Mouse (Mus musculus): ENCODE results near the gene Mtor. TPM values are rescaled to one million over a fixed set of nuclear protein-coding genes. Genes with fewer than 3 reads are reported as not detected.

The Mtor gene
- polyA plus RNA-seq, 1 experiment from 2014 or later: 28.2 TPM

DNA sequence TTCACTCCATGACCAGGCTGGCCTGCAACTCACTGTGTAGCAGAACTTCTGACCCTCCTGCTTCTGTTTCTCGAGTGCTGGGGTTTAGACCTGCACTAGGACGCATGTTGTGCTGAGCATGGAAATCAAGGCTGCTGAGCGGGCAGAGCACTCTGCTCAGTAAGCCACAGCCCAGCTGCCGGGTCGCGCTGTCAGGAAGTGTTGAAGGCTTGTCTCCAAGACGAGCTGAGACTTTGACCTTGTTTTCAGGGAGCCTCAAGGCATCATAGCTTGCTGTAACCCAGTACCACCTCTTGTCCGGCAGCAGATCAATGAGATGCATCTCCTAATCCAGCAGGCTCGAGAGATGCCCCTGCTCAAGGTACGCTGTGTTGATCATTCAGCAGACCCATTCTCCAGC is 121.7 kb downstream of the Mtor start:
- Histone ChIP-seq H3K4me1 (no peaks in the 10 kb centered on the region), H3K36me3 (peaks cover 97% of the 10 kb centered on the region), H3K27ac (no peak overlapping the region), H3K4me3 (no peak overlapping the region), H3K4me2 (replicated peaks) (no peak overlapping the region), H3K9me3 (no peaks in the 10 kb centered on the region), H3K27me3 (replicated peaks) (no peaks in the 10 kb centered on the region), H3K9ac (no peak overlapping the region)
- 91% methylated on average over 10 of the region's 10 CpGs for WGBS
- ATAC-seq (ENCODE audit: low FRiP score, low read depth): no peak

DNA sequence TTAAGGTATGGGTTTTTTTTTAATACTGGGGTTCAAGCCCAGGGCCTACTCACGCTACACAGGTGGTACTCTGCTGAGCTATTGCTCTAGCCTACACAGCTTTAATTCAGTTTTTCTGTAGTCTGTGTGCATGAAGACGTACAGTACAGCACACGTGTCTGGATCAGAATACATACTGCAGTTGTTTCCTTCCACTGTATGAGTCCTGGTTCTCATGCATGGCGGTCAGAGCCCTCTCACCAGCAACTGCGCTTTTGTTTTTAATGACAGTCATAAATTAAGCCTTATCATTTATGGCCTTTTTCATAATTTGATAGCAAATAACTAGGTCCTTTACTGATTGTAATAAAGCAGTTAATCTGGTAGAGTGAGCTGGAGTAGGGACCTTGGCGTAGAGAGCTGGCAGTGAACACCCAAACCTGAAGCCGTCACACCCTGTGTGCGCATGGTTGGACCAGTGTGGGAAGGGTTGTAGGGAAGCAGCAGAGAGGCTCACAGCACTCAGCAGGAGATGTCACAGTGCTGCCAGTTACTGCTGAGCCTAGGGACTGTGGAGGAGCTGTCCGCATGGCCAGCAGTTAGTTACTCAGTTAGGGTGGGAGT is 122.4 kb downstream of the Mtor start:
- 96% methylated on average over 9 of the region's 9 CpGs for WGBS
- H3K9me3 ChIP-seq: no peaks in the 10 kb centered on the region
- ATAC-seq (ENCODE audit: low FRiP score, low read depth): no peak

DNA sequence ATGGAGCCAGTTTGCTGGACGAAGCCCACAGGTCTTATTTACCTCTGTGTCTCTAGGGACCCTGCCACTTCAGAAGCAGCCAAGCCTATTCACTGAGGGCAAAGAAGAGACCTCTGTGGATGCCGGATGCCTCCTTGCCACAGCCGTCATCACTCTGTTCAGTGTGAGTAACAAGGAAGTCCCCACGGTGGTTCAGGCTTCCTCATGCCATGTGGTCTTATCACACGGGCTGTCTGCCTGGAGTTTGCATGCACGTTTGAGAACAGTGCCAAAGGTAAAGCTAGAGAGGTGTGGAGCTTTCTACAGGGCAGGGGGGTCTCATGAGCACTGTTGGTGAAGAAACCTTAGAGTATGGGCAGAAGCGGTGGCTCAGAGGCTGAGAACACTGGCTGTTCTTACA is 124.8 kb downstream of the Mtor start:
- no peak overlapping the region for H3K9ac ChIP-seq
- H3K4me1 ChIP-seq: no peaks in the 10 kb centered on the region
- no peaks in the 10 kb centered on the region for H3K27me3 ChIP-seq (replicated peaks)
- H3K4me3 ChIP-seq: no peak overlapping the region
- 95% methylated on average over 7 of the region's 7 CpGs for WGBS
- H3K36me3 ChIP-seq: peaks cover 97% of the 10 kb centered on the region
- H3K9me3 ChIP-seq: no peaks in the 10 kb centered on the region
- ATAC-seq (ENCODE audit: low FRiP score, low read depth): no peak
- H3K4me2 ChIP-seq (replicated peaks): no peak overlapping the region
- H3K27ac ChIP-seq: no peak overlapping the region

More for the DNA sequence above, 122.4 kb downstream of the Mtor start:
- no peak overlapping the region for H3K4me3 ChIP-seq
- H3K36me3 ChIP-seq: peaks cover 97% of the 10 kb centered on the region
- H3K27me3 ChIP-seq (replicated peaks): no peaks in the 10 kb centered on the region
- no peak overlapping the region for H3K27ac ChIP-seq
- no peaks in the 10 kb centered on the region for H3K4me1 ChIP-seq
- no peak overlapping the region for H3K9ac ChIP-seq
- H3K4me2 ChIP-seq (replicated peaks): no peak overlapping the region

DNA sequence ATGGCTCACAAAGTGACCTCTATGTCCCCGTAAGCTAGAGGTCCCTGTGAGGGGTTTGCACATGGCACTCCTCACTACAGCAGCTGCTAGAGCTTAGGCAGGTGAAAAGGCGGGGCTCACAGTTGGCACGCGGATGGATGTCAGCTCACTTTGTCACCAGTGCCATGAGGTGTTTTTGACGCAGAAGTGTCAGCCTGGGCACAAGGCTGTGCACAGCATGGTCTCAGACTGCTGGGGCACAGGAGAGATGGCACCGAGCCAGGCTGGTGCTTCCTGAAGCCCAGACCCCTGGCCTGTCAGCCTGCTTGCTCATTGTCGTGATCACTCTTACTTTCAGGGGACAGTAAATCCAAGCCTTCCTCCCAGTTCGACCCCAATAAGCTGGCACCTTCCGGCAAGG is 132.4 kb downstream of the Mtor start:
- H3K27me3 ChIP-seq (replicated peaks): no peaks in the 10 kb centered on the region
- WGBS: 92% methylated on average over 9 of the region's 9 CpGs
- H3K4me2 ChIP-seq (replicated peaks): no peak overlapping the region
- ATAC-seq (ENCODE audit: low FRiP score, low read depth): no peak
- H3K4me1 ChIP-seq: no peaks in the 10 kb centered on the region
- no peaks in the 10 kb centered on the region for H3K9me3 ChIP-seq
- H3K36me3 ChIP-seq: peaks cover 78% of the 10 kb centered on the region
- no peak overlapping the region for H3K9ac ChIP-seq
- no peak overlapping the region for H3K4me3 ChIP-seq
- no peak overlapping the region for H3K27ac ChIP-seq

DNA sequence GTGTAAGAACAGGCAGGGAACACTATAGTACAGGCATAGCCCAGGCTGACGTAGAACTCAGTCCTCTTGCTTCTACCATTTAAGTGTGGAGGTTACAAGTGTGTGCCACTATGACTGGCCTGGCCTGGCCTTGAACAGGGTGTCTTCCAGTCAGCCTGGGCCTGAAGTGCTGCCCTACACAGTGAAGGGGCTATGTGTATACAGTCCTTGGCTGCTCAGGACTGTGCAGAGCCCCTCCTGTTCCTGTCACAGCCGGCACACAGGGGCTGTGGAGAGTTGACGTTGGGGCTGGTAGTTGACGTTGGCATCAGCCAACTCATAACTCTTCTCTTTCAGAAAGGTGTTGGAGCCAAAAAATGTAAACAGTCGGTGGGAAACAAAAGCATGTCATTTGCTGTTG is 133.0 kb downstream of the Mtor start:
- no peak overlapping the region for H3K4me2 ChIP-seq (replicated peaks)
- no peaks in the 10 kb centered on the region for H3K4me1 ChIP-seq
- H3K9ac ChIP-seq: no peak overlapping the region
- 93% methylated on average over 5 of the region's 5 CpGs for WGBS
- no peak overlapping the region for H3K27ac ChIP-seq
- no peak for ATAC-seq (ENCODE audit: low FRiP score, low read depth)
- H3K9me3 ChIP-seq: no peaks in the 10 kb centered on the region
- peaks cover 72% of the 10 kb centered on the region for H3K36me3 ChIP-seq
- no peaks in the 10 kb centered on the region for H3K27me3 ChIP-seq (replicated peaks)
- no peak overlapping the region for H3K4me3 ChIP-seq

DNA sequence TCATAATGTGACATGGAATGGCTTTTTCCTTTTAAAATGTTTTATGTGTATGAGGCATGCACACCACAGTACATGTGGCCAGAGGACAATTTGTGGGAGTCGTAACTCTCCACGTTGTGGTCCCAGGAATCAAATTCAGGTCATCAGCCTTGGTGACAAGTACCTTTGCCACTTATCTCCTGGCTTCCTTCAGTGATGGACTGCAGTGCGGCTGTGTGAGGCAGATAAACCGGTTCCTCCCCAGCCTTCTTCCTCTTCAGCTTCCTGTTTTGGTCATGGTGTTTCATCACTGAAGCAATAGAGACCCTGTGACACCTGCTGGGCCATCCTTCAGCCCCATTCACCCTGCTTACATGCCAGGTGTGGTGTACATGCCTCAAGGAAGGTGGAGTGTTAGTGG is 134.8 kb downstream of the Mtor start:
- H3K27ac ChIP-seq: no peak overlapping the region
- no peaks in the 10 kb centered on the region for H3K27me3 ChIP-seq (replicated peaks)
- no peak overlapping the region for H3K4me3 ChIP-seq
- 85% methylated on average over 4 of the region's 4 CpGs for WGBS
- no peaks in the 10 kb centered on the region for H3K4me1 ChIP-seq
- no peak for ATAC-seq (ENCODE audit: low FRiP score, low read depth)
- no peaks in the 10 kb centered on the region for H3K9me3 ChIP-seq
- no peak overlapping the region for H3K4me2 ChIP-seq (replicated peaks)
- H3K36me3 ChIP-seq: peaks cover 54% of the 10 kb centered on the region
- no peak overlapping the region for H3K9ac ChIP-seq

DNA sequence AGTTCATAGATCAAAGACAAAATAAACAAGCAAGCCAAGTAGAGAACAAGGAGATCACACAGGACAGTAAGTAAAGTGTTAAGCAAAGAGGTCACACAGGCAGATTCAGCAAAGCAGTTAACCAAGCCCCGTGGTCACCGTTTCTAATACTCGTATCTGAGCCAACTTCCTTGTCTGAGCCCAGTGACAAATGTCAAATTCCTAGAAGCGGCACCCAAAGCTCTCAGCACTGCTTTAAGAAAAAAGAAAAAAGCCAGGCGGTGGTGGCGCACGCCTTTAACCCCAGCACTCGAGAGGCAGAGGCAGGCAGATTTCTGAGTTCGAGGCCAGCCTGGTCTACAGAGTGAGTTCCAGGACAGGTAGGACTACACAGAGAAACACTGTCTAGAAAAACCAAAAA is 138.2 kb downstream of the Mtor start:
- Histone ChIP-seq H3K4me3 (no peak overlapping the region), H3K9ac (no peak overlapping the region)
- 87% methylated on average over 9 of the region's 9 CpGs for WGBS

DNA sequence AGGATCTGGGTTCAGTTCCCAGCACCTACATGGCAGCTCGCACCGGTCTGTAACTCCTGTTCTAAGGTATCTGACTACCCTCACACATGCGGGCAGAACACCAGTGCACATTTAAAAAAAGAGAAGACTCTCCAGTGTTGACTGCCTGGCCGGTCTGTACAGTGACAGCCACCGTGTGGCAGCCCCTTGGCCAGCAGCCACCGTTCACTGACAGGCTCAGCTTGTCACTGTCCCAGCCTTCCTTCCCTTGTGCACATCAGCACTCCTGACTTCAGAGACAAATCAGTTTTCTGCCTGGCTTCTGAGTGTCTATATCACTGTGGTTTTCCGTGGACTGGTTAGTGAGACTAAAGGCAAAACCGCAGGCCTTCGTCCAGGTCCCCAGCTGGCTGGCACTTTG is 140.4 kb downstream of the Mtor start:
- WGBS: 86% methylated on average over 9 of the region's 9 CpGs

More for the DNA sequence above, 138.2 kb downstream of the Mtor start:
- H3K36me3 ChIP-seq: peaks cover 21% of the 10 kb centered on the region
- no peaks in the 10 kb centered on the region for H3K9me3 ChIP-seq
- no peaks in the 10 kb centered on the region for H3K27me3 ChIP-seq (replicated peaks)
- ATAC-seq (ENCODE audit: low FRiP score, low read depth): no peak
- H3K4me2 ChIP-seq (replicated peaks): no peak overlapping the region
- H3K27ac ChIP-seq: no peak overlapping the region
- H3K4me1 ChIP-seq: 0 out of 2 replicates have a peak, but pooled peaks cover 4% of the 10 kb centered on the region

DNA sequence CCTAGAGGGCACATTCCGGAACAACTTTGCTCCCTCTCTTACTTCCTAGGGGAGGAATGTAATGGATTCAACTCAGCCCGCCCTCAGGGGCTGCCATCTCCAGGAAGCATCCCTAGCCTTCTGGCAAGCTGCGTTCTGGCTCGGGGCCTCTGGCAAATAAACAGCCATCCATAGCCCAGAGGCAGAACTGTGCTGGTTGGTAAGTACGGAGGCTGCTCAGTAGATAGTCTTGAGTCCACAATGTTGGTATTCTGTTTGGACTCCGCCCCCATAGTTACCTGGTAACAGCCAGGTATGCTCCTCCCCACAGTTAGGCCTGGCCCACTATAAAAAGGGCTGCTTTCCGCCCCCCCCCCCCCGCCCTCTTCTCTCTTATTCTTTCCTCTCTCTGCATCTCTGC is 141.2 kb downstream of the Mtor start:
- H3K4me1 ChIP-seq: peaks cover 20% of the 10 kb centered on the region
- no peak overlapping the region for H3K4me3 ChIP-seq
- no peak overlapping the region for H3K4me2 ChIP-seq (replicated peaks)
- H3K27me3 ChIP-seq (replicated peaks): no peaks in the 10 kb centered on the region
- no peaks in the 10 kb centered on the region for H3K9me3 ChIP-seq
- H3K36me3 ChIP-seq: peaks cover 16% of the 10 kb centered on the region
- H3K27ac ChIP-seq: no peak overlapping the region
- no peak overlapping the region for H3K9ac ChIP-seq
- no peak for ATAC-seq (ENCODE audit: low FRiP score, low read depth)
- 61% methylated on average over 6 of the region's 8 CpGs for WGBS

More for the DNA sequence above, 140.4 kb downstream of the Mtor start:
- peaks cover 20% of the 10 kb centered on the region for H3K4me1 ChIP-seq
- H3K36me3 ChIP-seq: peaks cover 8% of the 10 kb centered on the region
- H3K9me3 ChIP-seq: no peaks in the 10 kb centered on the region
- no peak overlapping the region for H3K27ac ChIP-seq
- H3K9ac ChIP-seq: no peak overlapping the region
- H3K4me2 ChIP-seq (replicated peaks): no peak overlapping the region
- no peak overlapping the region for H3K4me3 ChIP-seq
- H3K27me3 ChIP-seq (replicated peaks): no peaks in the 10 kb centered on the region
- ATAC-seq (ENCODE audit: low FRiP score, low read depth): no peak

DNA sequence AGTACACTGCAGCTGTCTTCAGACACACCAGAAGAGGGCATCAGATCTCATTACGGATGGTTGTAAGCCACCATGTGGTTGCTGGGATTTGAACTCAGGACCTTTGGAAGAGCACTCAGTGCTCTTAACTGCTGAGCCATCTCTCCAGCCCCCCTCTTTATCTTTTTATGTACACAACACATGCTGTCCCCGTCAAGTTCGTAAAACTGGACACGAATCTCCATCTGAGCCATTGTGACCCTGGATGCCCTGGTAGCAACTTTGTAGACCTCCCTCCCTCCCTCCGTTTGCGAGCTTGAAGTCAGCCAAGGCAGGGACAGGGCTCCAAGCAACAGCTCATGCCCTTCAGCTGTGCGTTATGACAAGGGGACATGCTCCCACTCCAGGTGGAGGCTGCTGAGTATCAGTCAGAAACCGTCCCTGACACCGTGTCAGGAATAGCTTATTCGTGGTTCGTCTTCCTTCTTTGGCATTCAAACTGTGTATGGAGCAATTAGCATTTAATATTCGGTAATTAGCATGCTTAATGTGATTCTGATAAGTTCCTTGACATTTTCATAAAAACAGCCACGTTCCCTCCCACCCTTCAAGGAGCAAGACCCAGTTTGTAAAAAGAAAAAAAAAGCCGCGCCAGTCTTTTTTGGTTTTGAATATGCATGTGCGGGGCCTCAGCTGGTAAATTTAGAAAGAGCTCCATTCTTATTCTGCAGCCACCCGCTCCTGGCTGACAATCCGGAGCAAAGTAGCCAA is 142.2 kb downstream of the Mtor start:
- WGBS: 6% methylated on average over 18 of the region's 18 CpGs
- Histone ChIP-seq H3K9me3 (no peaks in the 10 kb centered on the region), H3K27me3 (replicated peaks) (no peaks in the 10 kb centered on the region), H3K9ac (peak overlapping the region; percentile 82; the same call in 1 of the 2 replicates), H3K27ac (no peak overlapping the region), H3K4me1 (peaks cover 20% of the 10 kb centered on the region), H3K36me3 (peaks cover 24% of the 10 kb centered on the region), H3K4me3 (peak overlapping the region; percentile 94), H3K4me2 (replicated peaks) (peak overlapping the region; percentile 98)
- no peak for ATAC-seq (ENCODE audit: low FRiP score, low read depth)

DNA sequence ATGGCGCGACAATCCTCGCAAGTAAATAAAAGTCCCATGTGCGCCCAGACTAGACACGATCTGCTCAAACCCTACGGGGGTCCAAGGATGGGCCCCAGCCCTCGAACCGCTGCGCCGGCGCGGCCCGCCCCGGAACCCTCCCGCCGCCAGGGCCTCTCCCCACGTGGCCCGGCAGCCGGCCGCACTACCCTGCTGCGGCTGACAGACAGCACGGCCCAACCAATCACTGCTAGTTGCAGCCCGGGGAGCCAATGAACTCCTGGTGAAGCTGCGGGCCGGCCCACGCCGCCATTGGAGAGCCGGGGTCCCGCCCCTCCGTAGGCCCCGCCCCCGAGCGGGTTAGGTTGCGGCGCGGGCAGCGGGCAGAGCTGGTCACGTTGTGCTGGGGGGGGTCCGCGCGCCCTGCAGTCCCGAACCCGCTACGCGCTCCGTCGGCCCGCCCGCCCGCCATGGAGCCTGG is 142.8 kb downstream of the Mtor start, which contains the start of gene Srm:
Srm (plus strand) TSS at position 333 of the 460 bp plus-strand sequence.
- peak; percentile 99 for ATAC-seq (ENCODE audit: low FRiP score, low read depth)
- Histone ChIP-seq H3K4me1 (peaks cover 20% of the 10 kb centered on the region), H3K9ac (peak within 1 kb of the TSS; percentile 82), H3K4me2 (replicated peaks) (peak within 1 kb of the TSS; percentile 98), H3K36me3 (peaks cover 30% of the 10 kb centered on the region), H3K9me3 (no peaks in the 10 kb centered on the region), H3K4me3 (peak within 1 kb of the TSS; percentile 94), H3K27me3 (replicated peaks) (no peaks in the 10 kb centered on the region), H3K27ac (no peak within 1 kb of the TSS)
- under 1% methylated on average over 50 of the region's 50 CpGs for WGBS

DNA sequence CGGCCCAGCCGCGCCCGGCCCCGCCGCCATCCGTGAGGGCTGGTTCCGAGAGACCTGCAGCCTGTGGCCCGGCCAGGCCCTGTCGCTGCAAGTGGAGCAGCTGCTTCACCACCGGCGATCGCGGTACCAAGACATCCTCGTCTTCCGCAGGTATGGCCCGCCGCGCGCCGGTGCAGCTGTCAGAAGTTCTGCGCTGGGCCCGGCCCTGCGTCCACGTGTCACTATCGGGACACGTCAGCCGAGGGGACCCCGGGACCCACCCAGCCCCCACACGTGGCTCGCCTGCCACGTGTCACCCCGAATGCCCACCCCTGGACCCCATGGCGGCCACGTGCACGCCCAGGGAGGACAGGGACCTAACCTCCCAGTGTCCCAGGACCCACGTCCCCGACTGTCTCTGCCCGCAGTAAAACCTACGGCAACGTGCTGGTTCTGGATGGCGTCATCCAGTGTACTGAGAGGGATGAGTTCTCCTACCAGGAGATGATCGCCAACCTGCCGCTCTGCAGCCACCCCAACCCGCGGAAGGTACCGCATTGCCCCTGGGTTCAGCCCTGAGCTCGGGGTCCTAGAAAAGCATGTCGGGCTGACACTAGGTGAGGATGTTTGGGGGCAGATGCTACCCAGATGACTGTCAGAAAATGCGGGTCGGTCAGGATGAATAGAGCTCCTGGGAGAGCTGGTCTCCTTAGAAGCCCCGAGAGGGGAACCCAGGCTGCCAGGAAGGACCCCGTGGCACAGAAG is 143.4 kb downstream of the Mtor start:
- Histone ChIP-seq H3K27me3 (replicated peaks) (no peaks in the 10 kb centered on the region), H3K4me3 (peak overlapping the region; percentile 94), H3K4me1 (peaks cover 20% of the 10 kb centered on the region), H3K36me3 (peaks cover 36% of the 10 kb centered on the region), H3K9me3 (no peaks in the 10 kb centered on the region), H3K4me2 (replicated peaks) (peak overlapping the region; percentile 98), H3K27ac (no peak overlapping the region), H3K9ac (peak overlapping the region; percentile 82)
- ATAC-seq (ENCODE audit: low FRiP score, low read depth): peak; percentile 72
- WGBS: under 1% methylated on average over 53 of the region's 53 CpGs
